Mouse (Mus musculus) brain, embryonic 14.5 days (tissue): ENCODE data around the gene Cpvl.

Experiments
- CTCF ChIP-seq: fragments of 200-500 bp; IDR thresholded peaks from 2 replicates; pipeline ENCODE4 v1.5.1; 2012; ENCODE audit warnings: inconsistent platforms, mild to moderate bottlenecking, moderate library complexity, borderline replicate concordance; ENCODE audit not compliant: insufficient read depth, insufficient read length; ENCODE audit errors: extremely low read depth
- POLR2A ChIP-seq: fragments of 200-500 bp; IDR thresholded peaks from 2 replicates; pipeline ENCODE4 v1.6.1; 2012; ENCODE audit warnings: mild to moderate bottlenecking, inconsistent platforms, borderline replicate concordance; ENCODE audit not compliant: poor library complexity, insufficient read depth, insufficient read length, severe bottlenecking; ENCODE audit errors: extremely low read depth

DNA sequence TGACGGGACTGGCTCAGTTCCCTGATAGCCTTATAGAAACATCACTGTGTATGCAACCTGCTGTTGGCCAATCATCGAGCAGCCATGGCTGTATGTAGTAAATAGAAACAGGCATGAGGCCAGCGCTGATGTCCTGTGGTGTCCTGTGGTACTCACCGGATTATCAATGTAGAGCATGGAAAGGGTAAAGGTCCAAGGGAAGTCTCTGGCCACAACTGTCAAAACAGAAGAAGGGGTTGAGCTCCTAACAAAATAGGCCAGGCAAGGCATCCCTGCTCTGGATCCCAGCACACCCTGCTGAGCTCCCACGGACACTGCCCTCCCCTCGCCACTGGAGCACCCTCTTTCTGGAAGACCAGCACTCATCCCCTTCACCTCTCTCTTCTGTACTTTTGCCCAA, 25.1 kb downstream of the Cpvl start:
- no peak for TF ChIP-seq CTCF
- TF ChIP-seq POLR2A = no peak
